In the genomic region with DNA sequence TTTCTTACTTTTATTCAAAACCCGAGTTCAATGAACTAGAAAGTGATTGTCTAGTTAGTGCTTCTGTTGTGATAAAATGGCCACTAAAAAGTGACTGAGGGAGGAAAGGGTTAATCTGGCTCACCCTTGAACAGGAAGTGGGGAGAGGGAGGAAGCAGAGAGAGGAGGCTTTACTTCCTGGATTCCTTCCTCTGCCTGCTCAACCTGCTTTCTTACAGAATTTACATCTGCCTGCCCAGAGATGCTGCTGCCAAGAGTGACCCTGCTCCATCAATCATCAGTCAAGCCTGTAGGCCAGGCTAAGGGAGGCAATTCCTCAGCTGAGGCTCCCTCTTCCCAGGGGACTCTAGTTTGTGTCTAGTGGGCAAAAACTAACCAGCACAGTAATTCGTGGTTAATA, we compare ENCODE assay signal across 15 mouse cellular contexts.
DNase-seq lines count a peak whose midpoint lies in the region; ATAC-seq and TF ChIP-seq lines count a peak whose summit lies in the region.
"Had no signal": no experiment of that assay in that cellular context is flagged by ENCODE, and none has a peak within 500 bp of the region (broad histone marks: within the 10 kb centered on the region; RNA-seq: fewer than 3 reads in every experiment).

No protein-coding gene starts in this region.

- ATAC-seq in kidney, embryonic 16.5 days (ENCODE audit: low FRiP score, low TSS enrichment), result peak; percentile 51; the same call in 1 of the 2 replicates
- no peak; the same call in 1 of the 2 replicates for ATAC-seq in kidney, postnatal 0 days (replicated peaks; ENCODE audit: low FRiP score, low read depth)
- ATAC-seq in cerebellum, adult (ENCODE audit: insufficient number of reproducible peaks, low FRiP score, low TSS enrichment), result no peak
- ATAC-seq: forebrain, embryonic 14.5 days; intestine, postnatal 0 days; midbrain, embryonic 15.5 days had no signal

- dilution Hi-C loops in CH12.LX (cut with MboI; ENCODE audit: extremely low pct_ligation_motif_present, extremely low pct_unique_long_range_greater_than_20kb, low sequenced_read_pairs), result no loop called here

- no peak overlapping the region for H3K4me2 ChIP-seq in kidney, embryonic 16.5 days (replicated peaks; ENCODE audit: low read depth, low read length)
- no peak overlapping the region for H3K4me2 ChIP-seq in CH12.LX (ENCODE audit: insufficient read depth, low read depth, poor library complexity, severe bottlenecking)
- no peak overlapping the region for H3K4me2 ChIP-seq in kidney, postnatal 0 days (ENCODE audit: low read length)
- H3K4me2 ChIP-seq: heart, embryonic 15.5 days; lung, embryonic 15.5 days; midbrain, embryonic 15.5 days had no signal

- no peak for TF ChIP-seq POLR2A in CH12.LX (IDR thresholded peaks at IDR 0.05; ENCODE audit: low read depth, low read length)
- no peak for TF ChIP-seq POLR2A in thymus, adult 2 months (IDR thresholded peaks at IDR 0.05; ENCODE audit: control insufficient read depth, extremely low read depth, insufficient read depth, low read length, poor library complexity)

- no peaks in the 10 kb centered on the region; the same call in 1 of the 2 replicates for H3K27me3 ChIP-seq in kidney, embryonic 16.5 days (ENCODE audit: insufficient read depth, low read length)
- no peaks in the 10 kb centered on the region for H3K27me3 ChIP-seq in CH12.LX (replicated peaks)
- no peaks in the 10 kb centered on the region for H3K27me3 ChIP-seq in kidney, postnatal 0 days (ENCODE audit: insufficient read depth, low read length)
- H3K27me3 ChIP-seq in thymus, adult 2 months (ENCODE audit: control insufficient read depth, insufficient read depth, low read length), result no peaks in the 10 kb centered on the region
- H3K27me3 ChIP-seq: heart, embryonic 15.5 days; lung, embryonic 15.5 days; midbrain, embryonic 15.5 days had no signal

- 0 out of 2 replicates have a peak, but pooled peaks cover 4% of the 10 kb centered on the region for H3K4me1 ChIP-seq in kidney, embryonic 16.5 days (ENCODE audit: insufficient read depth, low read length)
- H3K4me1 ChIP-seq in CH12.LX (ENCODE audit: control insufficient read depth in 1 of 2, insufficient read depth in 2 of 2), result peaks cover 0 to 16% of the 10 kb centered on the region in 2 experiments; a peak in 2 of 4 replicates
- no peaks in the 10 kb centered on the region for H3K4me1 ChIP-seq in kidney, postnatal 0 days (replicated peaks; ENCODE audit: insufficient read depth, low read length)
- H3K4me1 ChIP-seq in thymus, adult 2 months (replicated peaks; ENCODE audit: control insufficient read depth, insufficient read depth, low read length), result peaks cover 6% of the 10 kb centered on the region
- H3K4me1 ChIP-seq: heart, embryonic 15.5 days; lung, embryonic 15.5 days; midbrain, embryonic 15.5 days had no signal

- H3K27ac ChIP-seq in kidney, embryonic 16.5 days (ENCODE audit: low read length), result no peak overlapping the region
- no peak overlapping the region for H3K27ac ChIP-seq in CH12.LX (ENCODE audit: insufficient read depth, low read depth)
- H3K27ac ChIP-seq in kidney, postnatal 0 days, result no peak overlapping the region
- peak overlapping the region; percentile 64; the same call in 1 of the 2 replicates for H3K27ac ChIP-seq in thymus, adult 2 months (ENCODE audit: control insufficient read depth, insufficient read depth, low read length)
- H3K27ac ChIP-seq: heart, embryonic 15.5 days; lung, embryonic 15.5 days; midbrain, embryonic 15.5 days had no signal

- TF ChIP-seq EP300 in CH12.LX (IDR thresholded peaks at IDR 0.05; ENCODE audit: low read length), result no peak

- TF ChIP-seq RAD21 in CH12.LX (IDR thresholded peaks at IDR 0.05; ENCODE audit: low read depth, low read length), result no peak

- no peaks in the 10 kb centered on the region for H3K9me3 ChIP-seq in kidney, embryonic 16.5 days (ENCODE audit: low read length)
- H3K9me3 ChIP-seq in CH12.LX (replicated peaks; ENCODE audit: low read length), result no peaks in the 10 kb centered on the region
- H3K9me3 ChIP-seq in kidney, postnatal 0 days (replicated peaks; ENCODE audit: low read length), result no peaks in the 10 kb centered on the region
- H3K9me3 ChIP-seq: heart, embryonic 15.5 days; lung, embryonic 15.5 days; midbrain, embryonic 15.5 days had no signal

- intact Hi-C loops in heart, postnatal 14 days (cut with DNase I), result loop anchor here (10.0 kb wide), 1 partner anchor 699 kb away; no protein-coding TSS in a partner anchor

- no peak for DNase-seq in kidney, adult 9 months
- no peak for DNase-seq in CH12.LX (ENCODE audit: extremely low read depth)
- peak; percentile 67 for DNase-seq in kidney, postnatal 0 days (ENCODE audit: low spot score)
- peak; percentile 37 for DNase-seq in thymus, adult 2 months
- no peak for DNase-seq in ovary, postnatal 10 days (ENCODE audit: low spot score)
- no peak for DNase-seq in heart, postnatal 14 days
- DNase-seq: cerebellum, adult 18-20 months; gastrocnemius, postnatal 10 days had no signal

- H3K4me3 ChIP-seq in kidney, embryonic 16.5 days (ENCODE audit: low read length), result no peak overlapping the region
- H3K4me3 ChIP-seq in CH12.LX (replicated peaks in 1 of 3; ENCODE audit: low read depth in 2 of 3, low read length in 2 of 3, poor library complexity in 1 of 3), result no peak overlapping the region
- H3K4me3 ChIP-seq in kidney, postnatal 0 days (replicated peaks; ENCODE audit: low read depth, low read length), result no peak overlapping the region
- no peak overlapping the region for H3K4me3 ChIP-seq in thymus, adult 2 months (ENCODE audit: control insufficient read depth, insufficient read depth, low read length)
- H3K4me3 ChIP-seq: heart, embryonic 15.5 days; lung, embryonic 15.5 days; midbrain, embryonic 15.5 days had no signal

- H3K36me3 ChIP-seq in kidney, embryonic 16.5 days (ENCODE audit: insufficient read depth, low read length), result no peaks in the 10 kb centered on the region
- H3K36me3 ChIP-seq in CH12.LX (replicated peaks in 1 of 2; ENCODE audit: control insufficient read depth in 1 of 2, insufficient read depth in 1 of 2, low read length in 1 of 2), result no peaks in the 10 kb centered on the region
- H3K36me3 ChIP-seq in kidney, postnatal 0 days (ENCODE audit: insufficient read depth, low read length), result no peaks in the 10 kb centered on the region
- H3K36me3 ChIP-seq in thymus, adult 2 months (ENCODE audit: control insufficient read depth, insufficient read depth, low read length), result no peaks in the 10 kb centered on the region
- H3K36me3 ChIP-seq: heart, embryonic 15.5 days; lung, embryonic 15.5 days; midbrain, embryonic 15.5 days had no signal

- in situ Hi-C loops in CH12.LX (cut with MboI; ENCODE audit: low pct_ligation_motif_present, low pct_unique_long_range_greater_than_20kb, low sequenced_read_pairs), result no loop called here

- TF ChIP-seq CTCF in CH12.LX (conservative IDR thresholded peaks at IDR 0.05 in 1 of 2, IDR thresholded peaks at IDR 0.05 in 1 of 2; ENCODE audit: low read depth in 2 of 2, low read length in 2 of 2), result no peak
- no peak for TF ChIP-seq CTCF in kidney, postnatal 0 days (IDR thresholded peaks at IDR 0.05; ENCODE audit: low read depth)
- TF ChIP-seq CTCF in thymus, adult 2 months (IDR thresholded peaks at IDR 0.05; ENCODE audit: borderline replicate concordance, control insufficient read depth, extremely low read depth, insufficient read depth, low read length, poor library complexity), result no peak

- no peaks in the 10 kb centered on the region for H3K79me2 ChIP-seq in CH12.LX (replicated peaks; ENCODE audit: control insufficient read depth, extremely low read depth, insufficient read depth, poor library complexity, severe bottlenecking)

- no peak overlapping the region for H3K9ac ChIP-seq in kidney, embryonic 16.5 days (replicated peaks; ENCODE audit: low read length)
- no peak overlapping the region for H3K9ac ChIP-seq in CH12.LX (ENCODE audit: insufficient read depth, low read depth)
- no peak overlapping the region for H3K9ac ChIP-seq in kidney, postnatal 0 days (ENCODE audit: low read depth, low read length)
- H3K9ac ChIP-seq: heart, embryonic 15.5 days; lung, embryonic 15.5 days; midbrain, embryonic 15.5 days had no signal

- WGBS in kidney, embryonic 16.5 days, result 58% methylated on average over 2 of the region's 2 CpGs
- 54% methylated on average over 2 of the region's 2 CpGs for WGBS in kidney, postnatal 0 days
- 37% methylated on average over 2 of the region's 2 CpGs for WGBS in thymus, adult 2 months

TF ChIP-seq in CH12.LX, 34 proteins besides CTCF, POLR2A, EP300 and RAD21:
- TF ChIP-seq ELF1 (IDR thresholded peaks at IDR 0.05; ENCODE audit: low read depth, low read length), result peak; percentile 49; the same call in 1 of the 2 replicates
- TF ChIP-seq MXI1 (IDR thresholded peaks at IDR 0.05; ENCODE audit: low read depth, low read length), result no peak

Comparison
In these comparisons a context has a peak if more than half of its experiments do, and no peak if none do; other contexts are left out.
1. DNase-seq: peak in kidney, postnatal 0 days (single experiment) and thymus, adult 2 months (single experiment); none in kidney, adult 9 months (single experiment), CH12.LX (single experiment), ovary, postnatal 10 days (single experiment) and heart, postnatal 14 days (0 of 2).